Mouse (Mus musculus): ENCODE measurements around the gene Pacs2. TPM values are rescaled to one million over a fixed set of nuclear protein-coding genes. Genes with fewer than 3 reads are reported as not detected.

The Pacs2 gene
- total and polyA plus RNA-seq, 3 experiments, result 29.8 to 69.7 (median 62.5) TPM

- no peak for TF ChIP-seq CHD1 (IDR thresholded peaks at IDR 0.05; ENCODE audit: low read depth, low read length)
- no peak for TF ChIP-seq MAX (IDR thresholded peaks at IDR 0.05; ENCODE audit: low read length)
- no peak for TF ChIP-seq TBP (IDR thresholded peaks at IDR 0.05; ENCODE audit: low read depth, low read length)
These were observed 49.4 kb downstream of the Pacs2 start (continued) for GRCm38 (mm10) chr12:113063700-113064099.

GRCm38 (mm10) chr12:113068002-113068401, 53.7 kb downstream of the Pacs2 start:
- no peak for DNase-seq (ENCODE audit: low read depth, low spot score)
- Histone ChIP-seq H3K79me2 (ENCODE audit: control insufficient read depth, insufficient read depth, low read length, poor library complexity) (no peaks in the 10 kb centered on the region), H3K4me3 (ENCODE audit: control insufficient read depth in 1 of 2, insufficient read depth in 1 of 2, low read depth in 2 of 2, low read length in 2 of 2) (no peak overlapping the region), H3K36me3 (ENCODE audit: control insufficient read depth in 1 of 2, insufficient read depth in 2 of 2, low read length in 2 of 2) (peaks cover 0 to under 1% of the 10 kb centered on the region in 2 experiments; a peak in 1 of 4 replicates), H3K9me3 (replicated peaks; ENCODE audit: insufficient read depth, low read length) (no peaks in the 10 kb centered on the region), H3K27me3 (ENCODE audit: control insufficient read depth in 1 of 2, insufficient read depth in 2 of 2, low read length in 2 of 2) (no peaks in the 10 kb centered on the region), H3K4me1 (ENCODE audit: control insufficient read depth in 1 of 2, insufficient read depth in 2 of 2, low read length in 2 of 2) (no peaks in the 10 kb centered on the region), H3K27ac (ENCODE audit: control insufficient read depth, low read depth, low read length) (no peak overlapping the region), H3K9ac (ENCODE audit: control insufficient read depth, low read depth, low read length, poor library complexity, severe bottlenecking) (no peak overlapping the region)
- TF ChIP-seq KAT2A (conservative IDR thresholded peaks at IDR 0.05; ENCODE audit: low read depth, low read length) (no peak), TCF12 (IDR thresholded peaks at IDR 0.05; ENCODE audit: low read depth, low read length) (no peak), JUND (IDR thresholded peaks at IDR 0.05; ENCODE audit: low read depth, low read length) (no peak)

GRCm38 (mm10) chr12:113069389-113069788, 55.1 kb downstream of the Pacs2 start:
- no peaks in the 10 kb centered on the region for H3K9me3 ChIP-seq (replicated peaks; ENCODE audit: insufficient read depth, low read length)
- no peaks in the 10 kb centered on the region for H3K27me3 ChIP-seq (ENCODE audit: control insufficient read depth in 1 of 2, insufficient read depth in 2 of 2, low read length in 2 of 2)
- DNase-seq (ENCODE audit: low read depth, low spot score), result no peak
- H3K4me1 ChIP-seq (ENCODE audit: control insufficient read depth in 1 of 2, insufficient read depth in 2 of 2, low read length in 2 of 2), result peaks cover 0 to 9% of the 10 kb centered on the region in 2 experiments; a peak in 2 of 4 replicates
- H3K9ac ChIP-seq (ENCODE audit: control insufficient read depth, low read depth, low read length, poor library complexity, severe bottlenecking), result no peak overlapping the region
- no peak overlapping the region for H3K4me3 ChIP-seq (ENCODE audit: control insufficient read depth in 1 of 2, insufficient read depth in 1 of 2, low read depth in 2 of 2, low read length in 2 of 2)
- H3K79me2 ChIP-seq (ENCODE audit: control insufficient read depth, insufficient read depth, low read length, poor library complexity), result peaks cover under 1% of the 10 kb centered on the region; the same call in 1 of the 2 replicates
- TF ChIP-seq ZMIZ1 (IDR thresholded peaks at IDR 0.05; ENCODE audit: low read depth, low read length) (no peak), POLR2A (IDR thresholded peaks at IDR 0.05; ENCODE audit: control insufficient read depth in 1 of 2, insufficient read depth in 1 of 2, low read depth in 1 of 2, low read length in 2 of 2, poor library complexity in 1 of 2) (no peak), RCOR1 (IDR thresholded peaks at IDR 0.05; ENCODE audit: low read depth, low read length) (no peak), E2F4 (IDR thresholded peaks at IDR 0.05; ENCODE audit: borderline replicate concordance, low read depth, low read length) (no peak), RAD21 (IDR thresholded peaks at IDR 0.05; ENCODE audit: low read depth, low read length) (no peak), BHLHE40 (IDR thresholded peaks at IDR 0.05; ENCODE audit: borderline replicate concordance, low read depth, low read length) (no peak), SIN3A (IDR thresholded peaks at IDR 0.05; ENCODE audit: low read length) (no peak), USF2 (IDR thresholded peaks at IDR 0.05; ENCODE audit: borderline replicate concordance in 1 of 2, insufficient read depth in 1 of 2, low read depth in 1 of 2, low read length in 2 of 2) (no peak), UBTF (IDR thresholded peaks at IDR 0.05; ENCODE audit: borderline replicate concordance, insufficient read depth, low read depth, low read length) (no peak), POLR2AphosphoS5 (IDR thresholded peaks at IDR 0.05; ENCODE audit: borderline replicate concordance, low read depth, low read length) (no peak)
- H3K36me3 ChIP-seq (ENCODE audit: control insufficient read depth in 1 of 2, insufficient read depth in 2 of 2, low read length in 2 of 2), result peaks cover 0 to 4% of the 10 kb centered on the region in 2 experiments; a peak in 1 of 4 replicates
- no peak overlapping the region for H3K27ac ChIP-seq (ENCODE audit: control insufficient read depth, low read depth, low read length)

Measured in MEL (cell line).